Mouse (Mus musculus) heart, postnatal 0 days (tissue): ENCODE measurements at regions not wholly inside any gene's neighbourhood (a gene's known extent, or its start where the extent isn't known, plus 50 kb on each side); places are given as distances from the start of the nearest gene placed in this dataset.
A peak's percentile ranks its signal among the peaks of the same experiment; 100 is the strongest.

Source experiments
- CTCF ChIP-seq: IDR thresholded peaks from 2 replicates; pipeline ENCODE4 v1.5.1; 2016; ENCODE audit warnings: antibody characterized with exemption, control low read depth, low read depth
- EP300 ChIP-seq: IDR thresholded peaks from 2 replicates; pipeline ENCODE4 v1.6.1; 2016; ENCODE audit warnings: antibody characterized with exemption, low read depth

- TF ChIP-seq CTCF (peak; percentile 81), EP300 (no peak)
Observed at GRCm38 (mm10) chr9:89826712-89827548, 82.8 kb upstream of the Rasgrf1 start.
